Mouse (Mus musculus): ENCODE data around the gene Dusp14.

Dusp14 gene

GRCm38 (mm10) chr11:84067720-84068190 is 1.3 kb downstream of the Dusp14 start:
- DNase-seq (ENCODE audit: extremely low read depth, low read depth, low spot score): no peak

- DNase-seq (ENCODE audit: extremely low read depth, low read depth, low spot score): no peak
These were observed 2.0 kb downstream of the Dusp14 start for GRCm38 (mm10) chr11:84066927-84067645.

GRCm38 (mm10) chr11:84066071-84066481 is 3.0 kb downstream of the Dusp14 start:
- DNase-seq (ENCODE audit: extremely low read depth, low read depth, low spot score): no peak

- DNase-seq (ENCODE audit: extremely low read depth, low read depth, low spot score): no peak
These were observed 5.3 kb downstream of the Dusp14 start for GRCm38 (mm10) chr11:84063631-84064209.

GRCm38 (mm10) chr11:84062805-84063204 is 6.3 kb downstream of the Dusp14 start:
- no peak for DNase-seq (ENCODE audit: extremely low read depth, low read depth, low spot score)

- DNase-seq (ENCODE audit: extremely low read depth, low read depth, low spot score): no peak
These were observed 7.2 kb downstream of the Dusp14 start for GRCm38 (mm10) chr11:84061881-84062280.

- no peak for DNase-seq (ENCODE audit: extremely low read depth, low read depth, low spot score)
These were observed 8.4 kb downstream of the Dusp14 start for GRCm38 (mm10) chr11:84060635-84061034.

GRCm38 (mm10) chr11:84059784-84060183 is 9.3 kb downstream of the Dusp14 start:
- no peak for DNase-seq (ENCODE audit: extremely low read depth, low read depth, low spot score)

GRCm38 (mm10) chr11:84057418-84057817 is 11.6 kb downstream of the Dusp14 start:
- no peak for DNase-seq (ENCODE audit: extremely low read depth, low read depth, low spot score)

- DNase-seq (ENCODE audit: extremely low read depth, low read depth, low spot score): peak; percentile 95
These were observed 15.4 kb downstream of the Dusp14 start for GRCm38 (mm10) chr11:84053524-84054163.

GRCm38 (mm10) chr11:84053055-84053454 is 16.0 kb downstream of the Dusp14 start:
- no peak for DNase-seq (ENCODE audit: extremely low read depth, low read depth, low spot score)

GRCm38 (mm10) chr11:84048411-84048810 is 20.6 kb downstream of the Dusp14 start:
- no peak for DNase-seq (ENCODE audit: extremely low read depth, low read depth, low spot score)

GRCm38 (mm10) chr11:84047270-84047669 is 21.8 kb downstream of the Dusp14 start:
- DNase-seq (ENCODE audit: extremely low read depth, low read depth, low spot score): no peak

- DNase-seq (ENCODE audit: extremely low read depth, low read depth, low spot score): no peak
These were observed 24.1 kb downstream of the Dusp14 start for GRCm38 (mm10) chr11:84044988-84045387.

GRCm38 (mm10) chr11:84042808-84043762 is 26.0 kb downstream of the Dusp14 start:
- no peak for DNase-seq (ENCODE audit: extremely low read depth, low read depth, low spot score)

- DNase-seq (ENCODE audit: extremely low read depth, low read depth, low spot score): no peak
These were observed 28.4 kb downstream of the Dusp14 start for GRCm38 (mm10) chr11:84040621-84041020.

- no peak for DNase-seq (ENCODE audit: extremely low read depth, low read depth, low spot score)
These were observed 35.4 kb downstream of the Dusp14 start for GRCm38 (mm10) chr11:84033671-84034070.

GRCm38 (mm10) chr11:84032559-84032958 is 36.5 kb downstream of the Dusp14 start:
- no peak for DNase-seq (ENCODE audit: extremely low read depth, low read depth, low spot score)

- DNase-seq (ENCODE audit: extremely low read depth, low read depth, low spot score): no peak
These were observed 37.1 kb downstream of the Dusp14 start for GRCm38 (mm10) chr11:84031971-84032370.

- peak; percentile 71 for DNase-seq (ENCODE audit: extremely low read depth, low read depth, low spot score)
These were observed 40.6 kb downstream of the Dusp14 start for GRCm38 (mm10) chr11:84028271-84029028.

Measured in fat pad, adult 2 months (tissue).